Mouse (Mus musculus) lung, postnatal 10 days (tissue): ENCODE measurements at regions not wholly inside any gene's neighbourhood (a gene's known extent, or its start where the extent isn't known, plus 50 kb on each side); places are given as distances from the start of the nearest gene placed in this dataset.
A peak's percentile ranks its signal among the peaks of the same experiment; 100 is the strongest.

Experiments
- DNase-seq: peaks from one replicate; pipeline ENCODE4 v3.0.0; 2021

DNA sequence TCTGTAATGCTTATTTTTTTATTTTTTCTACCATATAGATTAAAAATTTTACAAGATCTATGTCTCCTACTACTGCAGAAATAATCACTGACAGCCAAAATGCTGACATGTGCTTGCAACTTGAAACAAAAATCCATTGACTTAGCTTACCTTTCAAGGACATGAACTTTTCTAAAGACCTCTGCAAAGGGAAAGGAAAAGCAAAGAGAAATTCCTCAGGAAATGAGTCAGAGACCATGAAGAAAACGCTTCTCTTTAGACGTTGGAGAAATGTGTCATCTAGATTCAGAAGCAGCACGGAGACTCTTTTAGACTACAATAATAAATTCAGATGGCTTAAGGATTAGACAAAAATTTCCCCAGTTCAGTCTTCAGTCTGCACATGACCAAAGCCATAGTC lies 2188.6 kb upstream of the Tenm3 start:
- DNase-seq, result no peak

DNA sequence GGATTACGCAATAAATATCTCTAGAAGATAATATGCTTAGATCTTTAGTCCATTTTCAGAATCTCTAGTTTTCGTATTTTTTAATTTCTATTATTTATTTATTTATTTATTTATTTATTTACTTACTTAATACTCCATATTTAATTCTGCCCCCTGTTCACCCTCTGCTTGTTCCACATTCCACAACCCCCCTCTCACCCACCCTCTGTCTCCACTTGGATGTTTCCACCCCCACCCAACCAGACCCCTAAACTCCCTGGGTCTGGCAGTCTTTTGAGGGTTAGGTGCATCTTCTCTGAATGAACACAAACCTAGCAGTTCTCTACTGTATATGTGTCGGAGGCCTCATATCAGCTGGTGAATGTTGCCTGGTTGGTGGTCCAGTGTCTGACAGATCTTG lies 2166.8 kb upstream of the Tenm3 start:
- DNase-seq, result no peak

DNA sequence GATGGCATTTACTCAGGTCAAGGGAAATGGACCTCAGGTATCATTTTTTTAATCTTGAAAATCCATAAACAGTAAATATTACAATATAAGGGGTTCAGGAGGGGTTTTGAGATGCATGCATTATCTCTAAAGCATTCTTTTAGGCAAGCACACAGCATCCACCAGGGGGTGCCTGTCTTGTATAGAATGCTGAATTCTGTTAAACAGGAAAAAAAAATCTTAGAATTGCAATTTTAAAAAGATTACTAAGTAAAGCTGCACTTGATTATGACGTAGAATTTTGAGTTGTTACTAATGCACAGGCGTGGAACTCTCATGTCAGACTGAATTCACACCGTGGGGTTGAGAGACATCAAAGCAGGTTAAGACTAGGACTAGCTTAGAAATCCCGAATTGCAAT lies 2123.6 kb upstream of the Tenm3 start:
- DNase-seq, result no peak

DNA sequence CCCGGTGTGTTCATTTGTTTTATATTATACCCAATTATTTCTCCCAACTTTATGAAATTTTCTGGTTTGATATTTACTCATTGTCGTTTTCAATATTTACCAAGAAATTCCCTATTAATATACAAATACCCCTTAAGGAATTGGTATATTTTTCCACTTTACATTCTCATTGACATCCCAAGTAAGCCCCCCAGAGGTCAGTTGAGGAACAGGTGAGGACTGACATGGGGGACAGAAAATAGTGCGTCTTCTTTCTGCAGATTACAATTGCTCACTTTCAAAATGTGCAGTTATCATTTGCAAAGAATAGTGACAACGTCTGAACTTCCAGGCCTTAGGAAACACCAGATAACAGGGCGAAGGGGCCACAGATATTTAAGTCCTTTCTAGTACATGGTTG lies 2073.8 kb upstream of the Tenm3 start:
- DNase-seq, result no peak

DNA sequence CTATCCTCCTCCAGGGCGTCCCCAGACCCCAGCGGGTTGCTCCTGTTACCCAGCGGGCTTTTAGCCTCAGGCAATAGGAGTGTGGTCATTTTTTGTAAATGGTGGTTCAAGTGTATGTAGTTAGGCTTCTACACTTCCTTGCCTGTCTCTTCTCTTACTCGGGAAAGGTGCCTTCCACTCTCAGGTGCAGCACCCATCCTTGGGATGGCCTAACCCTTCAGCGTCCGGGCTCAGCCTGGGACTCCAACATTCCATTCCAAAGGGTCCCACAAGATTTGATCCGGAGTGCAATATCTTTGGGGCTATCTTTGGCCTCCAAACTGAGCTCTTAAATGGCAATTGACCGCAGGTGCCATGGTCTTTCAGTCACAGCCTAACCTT lies 2073.0 kb upstream of the Tenm3 start:
- DNase-seq, result no peak

DNA sequence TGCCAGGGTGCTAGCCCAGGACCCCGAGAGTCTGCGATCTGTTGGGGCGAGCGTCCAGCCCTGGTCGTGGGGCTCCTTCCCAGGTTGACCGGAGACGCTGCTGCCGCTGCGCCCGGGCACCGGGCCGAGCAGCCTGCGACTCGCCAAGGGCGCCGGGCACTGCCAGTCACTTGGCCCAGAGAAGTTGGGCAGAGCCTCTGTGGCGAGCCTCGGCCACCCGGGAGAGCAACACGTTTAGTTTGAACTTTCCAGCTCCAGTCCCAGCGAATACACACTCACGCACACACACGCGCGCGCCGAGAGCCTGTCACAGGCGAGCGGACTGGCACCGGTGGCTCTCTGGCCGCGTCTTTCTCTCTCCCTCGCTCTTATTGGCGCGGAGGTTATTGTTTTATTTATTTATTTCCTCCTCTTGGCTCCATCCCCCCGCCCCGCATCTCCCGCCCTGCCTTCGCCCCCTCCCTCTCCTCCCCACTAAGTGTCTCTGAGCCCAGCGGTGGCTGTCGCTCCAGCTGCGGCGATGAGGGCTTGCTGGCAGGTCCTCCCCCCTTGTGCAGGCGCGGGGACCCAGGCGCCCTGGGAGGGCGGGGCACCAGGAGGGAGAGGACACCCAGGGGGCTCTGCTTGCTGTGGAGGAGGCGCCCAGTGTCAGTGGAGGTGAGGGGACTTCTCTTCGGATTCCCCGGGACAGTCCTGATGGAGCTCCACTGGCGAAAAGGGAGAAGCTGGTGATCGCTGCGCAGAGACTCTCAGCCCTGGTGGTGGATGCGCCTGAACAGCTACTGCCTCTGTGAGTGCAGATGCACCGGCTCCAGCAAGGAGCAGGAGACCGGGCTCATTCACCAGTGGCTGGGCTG lies 2072.4 kb upstream of the Tenm3 start:
- DNase-seq, result peak; percentile 2

DNA sequence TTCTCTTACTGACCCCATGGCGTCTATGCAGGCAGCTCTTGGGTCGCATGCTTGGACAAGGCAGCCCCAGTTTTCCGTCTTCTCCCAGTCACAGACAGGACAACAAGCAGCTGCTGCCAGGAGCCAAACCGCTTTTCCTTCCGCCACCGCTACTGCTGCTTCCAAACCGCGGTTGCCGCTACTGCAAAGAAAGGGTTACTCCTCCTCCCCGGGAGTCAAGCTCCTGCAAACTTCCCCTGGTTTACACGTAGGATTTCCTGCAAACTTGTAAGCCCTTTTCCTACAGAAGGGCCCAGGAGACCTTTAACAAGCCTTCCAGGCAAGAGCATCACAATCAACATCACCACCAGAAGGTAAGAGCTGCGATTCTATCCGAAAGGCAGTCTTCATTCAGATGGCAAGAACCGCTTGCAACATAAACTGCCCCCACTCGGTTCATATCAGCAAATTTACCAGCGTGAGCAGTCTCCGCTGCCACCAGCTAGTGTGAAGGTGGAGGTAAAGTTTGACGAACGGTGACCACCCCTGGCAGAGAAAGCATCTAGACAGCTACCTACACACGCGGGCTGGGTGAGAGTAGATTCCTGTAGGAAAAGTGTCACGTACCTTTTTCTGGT lies 2071.6 kb upstream of the Tenm3 start:
- DNase-seq, result no peak

DNA sequence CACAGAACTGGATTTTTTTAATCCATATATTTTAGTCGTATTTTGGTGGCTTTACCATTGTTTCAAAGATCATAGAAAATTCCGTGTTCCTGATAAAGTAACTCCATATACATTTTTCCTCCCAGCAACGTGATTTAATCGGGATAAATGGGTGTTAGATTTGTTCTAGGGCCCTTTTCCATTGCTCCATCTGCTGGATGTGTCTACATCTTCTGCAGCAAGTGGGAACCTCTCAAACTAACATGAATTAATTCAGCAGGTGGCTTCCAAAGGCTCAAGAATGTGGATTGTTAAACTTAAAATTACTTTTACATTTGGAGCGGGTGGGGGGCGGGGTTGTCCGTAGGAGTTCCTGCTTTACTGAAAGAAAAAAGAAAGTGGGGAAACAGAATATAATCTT lies 2070.9 kb upstream of the Tenm3 start:
- no peak for DNase-seq

DNA sequence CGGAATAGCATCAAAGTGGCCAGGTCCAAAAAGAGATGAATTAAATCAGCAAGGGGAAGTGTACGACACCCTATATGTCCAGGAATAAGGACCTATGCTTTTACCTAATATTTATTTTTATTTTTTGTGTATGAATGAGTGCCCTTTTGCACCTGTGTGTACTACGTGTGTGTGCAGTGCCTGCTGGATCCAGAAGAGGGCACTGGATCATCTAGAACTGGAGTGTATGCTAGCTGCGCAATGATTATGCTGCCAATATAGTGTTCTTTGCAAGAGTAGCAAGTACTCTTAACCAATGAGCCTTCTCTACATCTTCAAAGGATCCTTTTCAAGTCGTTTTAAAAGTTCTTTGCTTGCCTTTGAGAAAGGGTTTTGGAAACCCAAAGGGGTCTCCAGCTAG lies 2034.4 kb upstream of the Tenm3 start:
- no peak for DNase-seq
